Mouse (Mus musculus) hindbrain, embryonic 15.5 days (tissue): ENCODE measurements at regions not wholly inside any gene's neighbourhood (a gene's known extent, or its start where the extent isn't known, plus 50 kb on each side); places are given as distances from the start of the nearest gene placed in this dataset.

ENCODE experiments used
- ATAC-seq: fragments of 200-750 bp; cut with Nextera tagmentation; 2 replicates; pipeline ENCODE4 v1.8.0; 2017; ENCODE audit warnings: low read depth, moderate number of reproducible peaks, moderate TSS enrichment; ENCODE audit not compliant: low FRiP score
- H3K27ac ChIP-seq: fragments of 300-500 bp; sonication (generic); replicated peaks from 2 replicates; pipeline ENCODE4 v1.5.1; 2015; ENCODE audit warnings: mild to moderate bottlenecking, inconsistent platforms
- H3K27me3 ChIP-seq: fragments of 300-500 bp; sonication (generic); 2 replicates; pipeline ENCODE4 v1.6.1; 2015; ENCODE audit warnings: control low read depth, inconsistent platforms
- H3K36me3 ChIP-seq: fragments of 300-500 bp; sonication (generic); 2 replicates; pipeline ENCODE4 v1.6.1; 2015; ENCODE audit warnings: control low read depth, inconsistent platforms
- H3K4me1 ChIP-seq: fragments of 300-500 bp; sonication (generic); replicated peaks from 2 replicates; pipeline ENCODE4 v1.6.1; 2015; ENCODE audit warnings: control low read depth, inconsistent platforms
- H3K4me2 ChIP-seq: fragments of 300-500 bp; sonication (generic); 2 replicates; pipeline ENCODE4 v1.6.1; 2015; ENCODE audit warnings: moderate library complexity, mild to moderate bottlenecking, inconsistent platforms
- H3K4me3 ChIP-seq: fragments of 300-500 bp; sonication (generic); 2 replicates; pipeline ENCODE4 v1.5.1; 2015; ENCODE audit warnings: mild to moderate bottlenecking, inconsistent platforms
- H3K9ac ChIP-seq: fragments of 300-500 bp; sonication (generic); 2 replicates; pipeline ENCODE4 v1.6.1; 2015; ENCODE audit warnings: inconsistent platforms
- H3K9me3 ChIP-seq: fragments of 300-500 bp; sonication (generic); 2 replicates; pipeline ENCODE4 v1.6.1; 2016; ENCODE audit warnings: control low read depth, inconsistent platforms
- WGBS: fragments of 180-500 bp; shearing (Covaris S2); methylation state at CpG from one replicate; pipeline ENCODE4 v1.1.7; 2015; 5-methylcytosine and 5-hydroxymethylcytosine counted together

DNA sequence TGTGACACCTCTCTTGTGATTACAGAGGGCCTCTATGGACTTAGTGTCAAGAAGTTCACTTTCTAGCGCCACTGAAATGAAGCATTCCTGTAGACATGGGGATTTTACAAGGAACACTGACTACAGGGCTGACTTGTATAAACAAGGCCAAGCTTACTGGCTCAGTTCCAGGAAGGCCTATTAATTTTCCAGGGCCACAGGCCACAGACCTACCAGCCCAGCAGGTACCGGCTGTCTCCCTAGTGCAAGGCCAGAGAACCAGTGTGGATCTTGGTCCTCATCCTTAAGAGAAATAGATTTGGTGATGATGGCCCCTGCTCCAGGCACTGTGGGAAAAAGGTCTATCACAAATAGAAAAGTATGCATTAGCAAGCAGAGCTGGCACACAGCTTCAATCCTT is 359.4 kb downstream of the Hs3st3b1 start:
- WGBS: 79% methylated on average over 2 of the region's 2 CpGs
- no peaks in the 10 kb centered on the region for H3K9me3 ChIP-seq
- no peak for ATAC-seq

DNA sequence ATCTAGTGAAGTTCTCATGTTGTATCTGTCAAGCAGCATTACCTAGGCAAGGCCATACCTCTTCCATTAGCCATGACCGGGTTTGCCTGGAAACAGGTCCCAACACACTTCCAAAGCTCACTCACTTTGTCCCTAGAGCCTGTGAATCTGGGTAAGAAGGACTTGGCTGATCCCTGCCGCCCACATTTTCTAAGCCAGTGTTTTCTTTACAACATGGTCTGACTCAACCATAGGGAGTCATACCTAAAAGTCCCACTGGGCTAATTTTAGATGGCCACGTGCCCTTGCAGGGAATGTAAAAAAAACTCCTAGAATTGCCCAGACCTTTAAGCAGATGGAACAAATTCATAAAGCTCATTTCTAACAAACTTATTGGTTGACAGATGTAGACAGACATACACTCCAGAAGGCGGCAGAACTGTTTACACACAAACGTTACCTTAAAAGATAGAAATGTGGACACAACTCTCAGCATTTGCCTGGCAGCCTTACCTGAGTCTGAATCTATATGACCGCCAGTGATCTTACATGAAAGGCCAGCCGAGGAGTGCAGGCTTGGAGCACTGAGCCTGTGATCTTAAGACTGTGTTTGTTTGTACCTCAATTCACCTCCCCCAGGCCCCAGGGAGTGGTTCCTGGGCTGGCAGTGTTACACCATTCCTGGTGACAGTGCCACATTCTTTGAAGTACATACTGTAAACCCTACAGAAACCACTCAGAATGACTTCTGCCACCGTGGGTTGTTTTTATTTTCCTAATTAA is 356.4 kb downstream of the Hs3st3b1 start:
- H3K4me2 ChIP-seq: no peak overlapping the region
- H3K27me3 ChIP-seq: no peaks in the 10 kb centered on the region
- H3K9me3 ChIP-seq: no peaks in the 10 kb centered on the region
- no peaks in the 10 kb centered on the region for H3K36me3 ChIP-seq
- WGBS: 87% methylated on average over 8 of the region's 8 CpGs
- H3K4me1 ChIP-seq: no peaks in the 10 kb centered on the region
- ATAC-seq: no peak
- no peak overlapping the region for H3K9ac ChIP-seq
- no peak overlapping the region for H3K4me3 ChIP-seq
- no peak overlapping the region for H3K27ac ChIP-seq

More for the DNA sequence above, 359.4 kb downstream of the Hs3st3b1 start:
- no peaks in the 10 kb centered on the region for H3K4me1 ChIP-seq
- no peak overlapping the region for H3K4me3 ChIP-seq
- H3K9ac ChIP-seq: no peak overlapping the region
- H3K4me2 ChIP-seq: no peak overlapping the region
- no peak overlapping the region for H3K27ac ChIP-seq
- H3K36me3 ChIP-seq: no peaks in the 10 kb centered on the region
- no peaks in the 10 kb centered on the region for H3K27me3 ChIP-seq

DNA sequence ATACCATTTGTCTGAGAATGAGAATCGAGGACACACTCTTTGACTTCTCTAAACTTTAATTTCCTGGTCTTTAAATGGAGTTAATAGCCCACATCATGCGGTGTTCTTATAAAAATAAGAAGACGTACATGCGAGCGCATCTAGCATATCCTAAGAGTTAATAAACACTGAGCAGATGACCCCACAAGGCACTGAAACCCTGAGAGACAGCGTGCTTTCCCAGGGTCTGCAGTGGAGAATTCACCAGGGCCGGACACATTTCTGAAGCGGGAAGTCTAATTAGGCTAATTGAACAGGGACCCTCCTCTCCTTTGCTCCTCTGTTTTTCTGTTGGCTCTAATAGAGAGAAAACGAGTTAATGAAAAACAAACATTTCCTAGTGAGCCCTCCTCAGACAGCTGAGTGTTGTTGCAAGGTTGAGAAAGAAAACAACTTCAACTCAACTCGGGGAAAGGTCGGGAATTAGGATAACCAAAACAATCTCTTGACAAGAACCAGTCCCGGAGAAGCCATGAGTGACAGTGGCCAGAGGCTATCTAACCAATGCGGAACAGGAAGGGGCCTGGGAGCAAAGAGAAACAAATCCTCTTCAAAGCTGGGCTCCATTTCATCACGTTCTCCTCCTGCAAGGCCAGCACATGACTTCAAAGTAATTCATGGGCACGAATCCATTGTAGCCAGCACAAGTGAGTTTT is 352.2 kb downstream of the Hs3st3b1 start:
- no peak overlapping the region for H3K9ac ChIP-seq
- no peaks in the 10 kb centered on the region for H3K9me3 ChIP-seq
- no peaks in the 10 kb centered on the region for H3K4me1 ChIP-seq
- no peak overlapping the region for H3K4me2 ChIP-seq
- no peak overlapping the region for H3K27ac ChIP-seq
- H3K4me3 ChIP-seq: no peak overlapping the region
- no peak for ATAC-seq
- H3K27me3 ChIP-seq: no peaks in the 10 kb centered on the region
- no peaks in the 10 kb centered on the region for H3K36me3 ChIP-seq
- WGBS: 70% methylated on average over 15 of the region's 15 CpGs

DNA sequence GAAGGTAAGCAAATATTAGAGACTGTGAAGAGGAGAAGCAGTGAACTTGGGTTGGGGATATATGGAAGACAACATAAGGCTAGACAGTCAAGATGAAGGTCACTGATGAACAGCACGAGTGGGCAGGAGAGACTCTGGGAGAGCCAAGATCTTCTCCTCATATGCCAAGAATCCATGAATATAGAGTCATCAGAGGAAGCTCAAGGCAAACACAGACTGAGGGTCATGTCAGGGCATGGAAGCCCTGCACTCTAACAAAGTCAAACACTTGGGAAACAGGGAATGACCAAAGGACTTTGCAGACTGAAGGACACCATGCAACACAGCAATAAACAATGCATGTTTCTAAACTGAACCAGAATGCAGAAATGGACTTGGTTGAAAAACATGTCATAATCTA is 351.4 kb downstream of the Hs3st3b1 start:
- WGBS: 91% methylated on average over 1 of the region's 1 CpGs
- Histone ChIP-seq H3K36me3 (no peaks in the 10 kb centered on the region), H3K27ac (no peak overlapping the region), H3K4me2 (no peak overlapping the region), H3K9me3 (no peaks in the 10 kb centered on the region), H3K4me3 (no peak overlapping the region), H3K4me1 (no peaks in the 10 kb centered on the region), H3K9ac (no peak overlapping the region), H3K27me3 (no peaks in the 10 kb centered on the region)
- ATAC-seq: no peak

GRCm38 (mm10) chr11:63573271-63573670 is 348.8 kb downstream of the Hs3st3b1 start:
- Histone ChIP-seq H3K4me3 (no peak overlapping the region), H3K4me1 (no peaks in the 10 kb centered on the region), H3K4me2 (no peak overlapping the region), H3K9ac (no peak overlapping the region), H3K27ac (no peak overlapping the region), H3K9me3 (no peaks in the 10 kb centered on the region), H3K27me3 (no peaks in the 10 kb centered on the region), H3K36me3 (no peaks in the 10 kb centered on the region)
- ATAC-seq: no peak
- WGBS: 81% methylated on average over 2 of the region's 2 CpGs

GRCm38 (mm10) chr11:63583321-63583720 is 338.8 kb downstream of the Hs3st3b1 start:
- no peaks in the 10 kb centered on the region for H3K36me3 ChIP-seq
- ATAC-seq: no peak
- H3K27me3 ChIP-seq: no peaks in the 10 kb centered on the region
- WGBS: 67% methylated on average over 3 of the region's 3 CpGs
- no peak overlapping the region for H3K9ac ChIP-seq
- no peaks in the 10 kb centered on the region for H3K9me3 ChIP-seq
- H3K4me2 ChIP-seq: no peak overlapping the region
- no peak overlapping the region for H3K27ac ChIP-seq
- H3K4me3 ChIP-seq: no peak overlapping the region
- H3K4me1 ChIP-seq: no peaks in the 10 kb centered on the region

DNA sequence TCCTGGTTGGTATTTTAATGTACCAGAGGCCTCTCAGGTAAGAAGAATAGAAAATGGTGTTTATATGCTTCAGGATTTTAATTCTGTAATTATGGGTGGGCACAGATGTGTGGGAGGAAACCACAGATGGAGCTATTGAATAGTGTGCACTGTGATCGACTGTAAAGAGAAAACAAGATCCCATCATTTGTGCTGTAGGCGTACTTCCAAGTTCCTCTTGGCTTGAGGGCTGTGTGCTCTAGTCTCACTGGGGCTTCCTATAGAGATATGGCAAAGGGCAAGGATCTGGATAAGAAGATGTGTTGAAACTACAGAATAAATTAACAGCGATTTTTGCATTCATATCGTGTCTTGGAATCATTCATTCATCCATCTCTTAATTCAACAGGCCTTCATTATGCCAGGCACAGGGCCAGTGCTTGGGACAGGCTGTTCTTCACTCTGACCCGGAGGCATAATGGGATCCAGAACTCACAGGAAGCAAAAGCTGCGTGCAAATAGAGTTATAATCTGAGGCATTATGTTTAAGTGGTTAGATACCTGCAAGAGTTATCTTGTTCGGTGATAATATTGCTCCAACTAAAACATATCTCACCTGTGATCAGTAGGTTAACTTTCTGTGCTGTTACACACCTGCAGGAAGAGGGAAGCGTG is 336.7 kb downstream of the Hs3st3b1 start:
- Histone ChIP-seq H3K4me2 (no peak overlapping the region), H3K27ac (no peak overlapping the region), H3K36me3 (no peaks in the 10 kb centered on the region), H3K9ac (no peak overlapping the region), H3K27me3 (no peaks in the 10 kb centered on the region), H3K9me3 (no peaks in the 10 kb centered on the region), H3K4me1 (no peaks in the 10 kb centered on the region), H3K4me3 (no peak overlapping the region)
- ATAC-seq: no peak
- 70% methylated on average over 8 of the region's 8 CpGs for WGBS

DNA sequence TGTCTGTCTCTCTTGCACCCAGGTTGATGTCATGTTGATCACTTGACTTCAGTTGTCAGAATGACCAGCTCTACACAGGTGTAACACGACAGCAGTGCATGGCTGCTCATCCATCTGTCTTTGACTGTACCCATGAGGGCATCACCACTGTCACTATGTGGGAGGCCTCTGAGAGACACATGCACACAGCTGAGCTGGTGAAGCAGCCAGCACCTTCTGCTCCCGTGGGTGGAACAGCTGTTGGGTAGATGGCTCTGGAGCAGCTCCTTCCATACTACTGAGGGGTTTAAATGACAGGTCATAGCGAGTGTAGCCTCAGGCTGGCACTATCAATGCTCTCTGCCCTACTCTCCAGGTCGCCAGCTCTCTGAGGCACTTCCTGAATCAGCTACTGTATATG is 301.9 kb downstream of the Hs3st3b1 start:
- no peak overlapping the region for H3K9ac ChIP-seq
- ATAC-seq: no peak
- no peaks in the 10 kb centered on the region for H3K36me3 ChIP-seq

GRCm38 (mm10) chr11:63630336-63630735 is 291.8 kb downstream of the Hs3st3b1 start:
- 44% methylated on average over 11 of the region's 11 CpGs for WGBS
- no peak overlapping the region for H3K4me3 ChIP-seq
- ATAC-seq: no peak
- no peaks in the 10 kb centered on the region for H3K27me3 ChIP-seq
- H3K27ac ChIP-seq: no peak overlapping the region
- H3K4me2 ChIP-seq: no peak overlapping the region
- no peaks in the 10 kb centered on the region for H3K36me3 ChIP-seq
- no peaks in the 10 kb centered on the region for H3K9me3 ChIP-seq
- no peak overlapping the region for H3K9ac ChIP-seq
- H3K4me1 ChIP-seq: 0 out of 2 replicates have a peak, but pooled peaks cover 4% of the 10 kb centered on the region

More for the DNA sequence above, 301.9 kb downstream of the Hs3st3b1 start:
- Histone ChIP-seq H3K4me3 (no peak overlapping the region), H3K27me3 (no peaks in the 10 kb centered on the region), H3K4me2 (no peak overlapping the region), H3K27ac (no peak overlapping the region), H3K9me3 (no peaks in the 10 kb centered on the region), H3K4me1 (no peaks in the 10 kb centered on the region)
- 93% methylated on average over 4 of the region's 4 CpGs for WGBS

GRCm38 (mm10) chr11:63657057-63657456 is 265.0 kb downstream of the Hs3st3b1 start:
- Histone ChIP-seq H3K4me3 (no peak overlapping the region), H3K27ac (no peak overlapping the region), H3K4me1 (no peaks in the 10 kb centered on the region), H3K36me3 (no peaks in the 10 kb centered on the region), H3K9ac (no peak overlapping the region), H3K27me3 (no peaks in the 10 kb centered on the region), H3K4me2 (no peak overlapping the region), H3K9me3 (no peaks in the 10 kb centered on the region)
- no peak for ATAC-seq
- 68% methylated on average over 9 of the region's 9 CpGs for WGBS

GRCm38 (mm10) chr11:63665268-63665934 is 256.7 kb downstream of the Hs3st3b1 start:
- no peak overlapping the region for H3K4me2 ChIP-seq
- no peak for ATAC-seq
- H3K27me3 ChIP-seq: no peaks in the 10 kb centered on the region
- 85% methylated on average over 12 of the region's 12 CpGs for WGBS
- no peaks in the 10 kb centered on the region for H3K4me1 ChIP-seq
- no peak overlapping the region for H3K4me3 ChIP-seq
- H3K9me3 ChIP-seq: no peaks in the 10 kb centered on the region
- no peak overlapping the region for H3K9ac ChIP-seq
- no peaks in the 10 kb centered on the region for H3K36me3 ChIP-seq
- no peak overlapping the region for H3K27ac ChIP-seq

DNA sequence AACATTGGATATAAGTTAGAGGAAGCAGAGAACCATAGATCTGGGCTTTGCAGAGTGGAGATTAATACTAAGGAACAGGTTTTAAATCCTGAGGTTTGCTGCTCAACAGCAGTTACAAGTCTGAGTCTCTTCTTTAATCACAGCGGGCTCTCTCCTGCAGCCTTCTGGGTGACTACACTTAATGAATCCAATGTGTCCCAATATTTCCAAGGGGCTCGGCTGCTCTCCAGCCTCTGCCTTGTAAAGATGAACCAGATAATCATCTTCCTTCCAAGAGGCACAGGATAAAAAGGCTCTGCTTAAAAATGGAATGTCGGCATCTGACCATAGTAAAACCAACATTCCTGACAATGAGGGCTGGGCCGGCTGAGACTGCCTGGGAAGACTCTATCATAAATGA is 251.6 kb downstream of the Hs3st3b1 start:
- ATAC-seq: no peak
- 62% methylated on average over 4 of the region's 4 CpGs for WGBS

More for the DNA sequence above, 251.6 kb downstream of the Hs3st3b1 start:
- Histone ChIP-seq H3K4me1 (no peaks in the 10 kb centered on the region), H3K9me3 (no peaks in the 10 kb centered on the region), H3K36me3 (no peaks in the 10 kb centered on the region), H3K27ac (no peak overlapping the region), H3K27me3 (no peaks in the 10 kb centered on the region), H3K4me2 (no peak overlapping the region), H3K4me3 (no peak overlapping the region), H3K9ac (no peak overlapping the region)
